Mouse (Mus musculus) kidney, adult 18-20 months (tissue): ENCODE results near the gene Gm16451.
"Not testable (repeated sequence)": the region's sequence is repeated elsewhere in the genome, so short reads cannot be mapped to it uniquely, and the experiment has no call there.

Experiments
- DNase-seq: peaks from one replicate; pipeline ENCODE4 v3.0.0; 2021

Gm16451 gene

GRCm38 (mm10) chr7:22118145-22118544, at the start of gene Gm16451:
Gene Gm16451, minus strand, starts transcription at chr7:22118245.
- not testable (repeated sequence) for DNase-seq

GRCm38 (mm10) chr7:22163935-22164334, 45.9 kb upstream of the Gm16451 start, which contains the start of gene Vmn1r142:
Gene Vmn1r142, minus strand, starts transcription at chr7:22164035.
- DNase-seq = not testable (repeated sequence)

- DNase-seq = not testable (repeated sequence)
Measured at GRCm38 (mm10) chr7:22134641-22135040, 16.6 kb upstream of the Gm16451 start, which contains the start of gene Gm10666. Gene Gm10666, minus strand, starts transcription at chr7:22134741.

GRCm38 (mm10) chr7:22068757-22069156, 49.3 kb downstream of the Gm16451 start, which contains the start of gene Vmn1r139:
Gene Vmn1r139, plus strand, starts transcription at chr7:22069057.
- not testable (repeated sequence) for DNase-seq
